Mouse (Mus musculus): Measurements from ENCODE around the gene Gys1. TPM values are rescaled to one million over a fixed set of nuclear protein-coding genes. Genes with fewer than 3 reads are reported as not detected.
"Not testable (repeated sequence)": the region's sequence is repeated elsewhere in the genome, so short reads cannot be mapped to it uniquely, and the experiment has no call there.

Gys1 gene
- polyA plus RNA-seq, 1 experiment from 2014 or later = 34.8 TPM

DNA sequence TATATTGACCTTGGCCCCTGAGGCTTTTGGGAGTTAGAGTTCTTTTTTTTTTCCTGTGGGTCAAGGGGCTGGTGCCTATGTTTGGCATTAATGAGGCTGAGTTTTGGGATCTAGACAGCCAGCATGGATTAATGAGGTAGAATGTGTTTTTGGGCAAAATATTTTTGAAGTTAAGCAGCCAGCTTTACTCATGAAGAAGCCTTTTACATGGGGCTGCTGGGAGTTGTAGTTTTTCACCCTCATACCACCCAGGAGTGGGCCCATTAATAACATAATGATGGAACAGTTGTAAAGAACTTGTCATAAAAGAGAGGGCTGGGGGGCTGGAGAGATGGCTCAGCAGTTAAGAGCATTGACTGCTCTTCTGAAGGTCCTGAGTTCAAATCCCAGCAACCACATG, 11.9 kb downstream of the Gys1 start:
- Histone ChIP-seq H3K4me1 (no peaks in the 10 kb centered on the region; the same call in 1 of the 2 replicates), H3K9me3 (replicated peaks) (no peaks in the 10 kb centered on the region), H3K27me3 (no peaks in the 10 kb centered on the region), H3K27ac (no peak overlapping the region), H3K36me3 (peaks cover 49% of the 10 kb centered on the region), H3K9ac (no peak overlapping the region), H3K4me2 (replicated peaks) (no peak overlapping the region), H3K4me3 (no peak overlapping the region)
- ATAC-seq (ENCODE audit: low FRiP score) = no peak

DNA sequence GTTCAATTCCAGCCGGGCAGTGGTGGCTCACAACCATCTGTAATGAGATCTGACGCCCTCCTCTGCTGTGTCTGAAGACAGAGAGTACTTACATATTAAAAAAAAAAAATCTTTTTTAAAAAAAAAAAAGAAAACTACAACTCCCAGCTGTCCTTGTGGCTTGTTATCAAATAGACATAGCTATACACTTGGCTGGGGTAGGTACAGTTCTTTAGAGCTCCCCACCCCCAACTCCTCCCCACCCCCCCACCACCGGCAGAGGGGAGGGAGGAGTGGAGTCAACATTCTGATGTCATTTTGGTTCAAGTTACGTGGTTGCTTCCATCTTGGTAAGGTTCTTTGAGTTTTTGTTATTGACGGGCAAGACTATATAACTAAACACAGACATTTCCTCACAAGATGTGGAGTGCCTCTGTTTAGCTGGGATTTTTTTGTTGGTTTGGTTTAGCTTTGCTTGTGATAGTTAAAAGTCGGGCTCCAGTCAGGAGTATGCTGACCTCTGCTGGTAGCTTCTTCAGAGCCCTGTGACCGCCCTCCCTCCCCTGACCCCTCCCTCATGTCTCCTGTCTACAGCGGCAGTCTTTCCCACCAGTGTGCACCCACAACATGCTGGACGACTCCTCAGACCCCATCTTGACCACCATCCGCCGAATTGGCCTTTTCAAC, 12.8 kb downstream of the Gys1 start:
- Histone ChIP-seq H3K36me3 (peaks cover 51% of the 10 kb centered on the region), H3K9ac (no peak overlapping the region), H3K4me1 (no peaks in the 10 kb centered on the region; the same call in 1 of the 2 replicates), H3K27me3 (no peaks in the 10 kb centered on the region), H3K4me2 (replicated peaks) (no peak overlapping the region), H3K27ac (no peak overlapping the region), H3K4me3 (no peak overlapping the region), H3K9me3 (replicated peaks) (no peaks in the 10 kb centered on the region)
- no peak for ATAC-seq (ENCODE audit: low FRiP score)
- WGBS = 31% methylated on average over 11 of the region's 11 CpGs

DNA sequence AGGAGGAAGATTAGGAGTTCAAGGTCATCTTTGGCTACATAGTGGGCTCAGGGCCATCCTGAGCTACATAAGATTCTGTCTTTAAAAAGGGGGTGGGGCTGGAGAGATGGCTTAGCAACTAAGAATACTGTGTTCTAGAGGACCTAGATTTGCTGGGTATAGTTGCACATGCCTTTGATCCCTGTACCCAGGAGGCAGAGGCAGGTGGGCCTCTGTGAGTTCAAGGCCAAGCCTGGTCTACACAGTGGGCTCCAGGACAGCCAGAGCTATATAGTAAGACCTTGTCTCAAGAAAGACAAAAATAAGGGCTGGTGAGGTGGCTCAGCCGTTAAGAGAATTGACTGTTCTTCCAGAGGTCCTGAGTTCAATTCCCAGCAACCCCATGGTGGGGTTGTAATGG, 15.3 kb downstream of the Gys1 start:
- WGBS = 85% methylated on average over 1 of the region's 1 CpGs
- no peak overlapping the region for H3K9ac ChIP-seq
- no peak for ATAC-seq (ENCODE audit: low FRiP score)
- no peaks in the 10 kb centered on the region; the same call in 1 of the 2 replicates for H3K4me1 ChIP-seq
- H3K9me3 ChIP-seq (replicated peaks) = no peaks in the 10 kb centered on the region
- no peak overlapping the region for H3K4me2 ChIP-seq (replicated peaks)
- H3K27ac ChIP-seq = no peak overlapping the region
- peaks cover 46% of the 10 kb centered on the region for H3K36me3 ChIP-seq
- no peaks in the 10 kb centered on the region for H3K27me3 ChIP-seq
- no peak overlapping the region for H3K4me3 ChIP-seq

DNA sequence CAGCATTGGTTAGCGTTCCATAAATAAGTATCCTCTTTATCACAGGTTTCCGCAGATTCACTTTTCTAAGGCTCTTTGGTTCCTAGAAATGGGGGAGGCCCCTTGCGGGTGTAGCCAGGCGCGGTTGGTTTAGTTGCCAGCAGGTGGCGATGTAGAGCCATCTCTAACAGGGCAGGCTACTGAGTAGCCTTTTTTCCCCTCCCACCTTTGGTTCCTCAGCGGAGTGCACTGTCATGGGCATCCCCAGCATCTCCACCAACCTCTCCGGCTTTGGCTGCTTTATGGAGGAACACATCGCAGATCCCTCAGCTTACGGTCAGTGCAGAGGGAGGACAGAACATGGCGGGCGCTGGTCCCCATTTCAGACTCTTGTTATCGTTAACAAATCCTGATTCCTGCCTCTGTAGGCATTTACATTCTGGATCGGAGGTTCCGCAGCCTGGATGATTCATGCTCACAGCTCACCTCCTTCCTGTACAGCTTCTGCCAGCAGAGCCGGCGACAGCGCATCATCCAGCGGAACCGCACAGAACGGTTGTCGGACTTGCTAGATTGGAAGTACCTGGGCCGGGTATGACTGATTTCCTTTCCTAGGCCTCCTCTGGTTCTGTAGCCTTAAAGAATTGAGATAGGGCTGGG, 16.8 kb downstream of the Gys1 start:
- WGBS = 55% methylated on average over 23 of the region's 23 CpGs
- H3K36me3 ChIP-seq = peaks cover 56% of the 10 kb centered on the region
- H3K9me3 ChIP-seq (replicated peaks) = no peaks in the 10 kb centered on the region
- no peak overlapping the region for H3K4me2 ChIP-seq (replicated peaks)
- ATAC-seq (ENCODE audit: low FRiP score) = peak; percentile 68
- no peak overlapping the region for H3K27ac ChIP-seq
- H3K9ac ChIP-seq = no peak overlapping the region
- no peaks in the 10 kb centered on the region for H3K27me3 ChIP-seq
- H3K4me1 ChIP-seq = no peaks in the 10 kb centered on the region; the same call in 1 of the 2 replicates
- no peak overlapping the region for H3K4me3 ChIP-seq

DNA sequence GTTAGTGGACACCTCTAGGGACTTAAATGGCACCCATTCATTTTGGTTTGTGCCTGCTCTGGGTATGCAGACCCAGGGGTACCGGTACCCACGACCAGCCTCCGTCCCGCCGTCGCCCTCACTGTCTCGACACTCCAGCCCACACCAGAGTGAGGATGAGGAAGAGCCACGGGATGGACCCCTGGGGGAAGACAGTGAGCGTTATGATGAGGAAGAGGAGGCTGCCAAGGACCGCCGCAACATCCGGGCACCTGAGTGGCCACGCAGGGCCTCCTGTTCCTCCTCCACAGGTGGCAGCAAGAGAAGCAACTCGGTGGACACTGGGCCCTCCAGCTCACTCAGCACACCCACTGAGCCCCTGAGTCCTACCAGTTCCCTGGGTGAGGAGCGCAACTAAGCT, 20.3 kb downstream of the Gys1 start:
- Histone ChIP-seq H3K9me3 (replicated peaks) (no peaks in the 10 kb centered on the region), H3K9ac (no peak overlapping the region), H3K36me3 (peaks cover 58% of the 10 kb centered on the region), H3K27me3 (no peaks in the 10 kb centered on the region), H3K27ac (no peak overlapping the region), H3K4me1 (peaks cover 19% of the 10 kb centered on the region), H3K4me2 (replicated peaks) (no peak overlapping the region), H3K4me3 (no peak overlapping the region)
- WGBS = 86% methylated on average over 15 of the region's 15 CpGs
- ATAC-seq (ENCODE audit: low FRiP score) = no peak

DNA sequence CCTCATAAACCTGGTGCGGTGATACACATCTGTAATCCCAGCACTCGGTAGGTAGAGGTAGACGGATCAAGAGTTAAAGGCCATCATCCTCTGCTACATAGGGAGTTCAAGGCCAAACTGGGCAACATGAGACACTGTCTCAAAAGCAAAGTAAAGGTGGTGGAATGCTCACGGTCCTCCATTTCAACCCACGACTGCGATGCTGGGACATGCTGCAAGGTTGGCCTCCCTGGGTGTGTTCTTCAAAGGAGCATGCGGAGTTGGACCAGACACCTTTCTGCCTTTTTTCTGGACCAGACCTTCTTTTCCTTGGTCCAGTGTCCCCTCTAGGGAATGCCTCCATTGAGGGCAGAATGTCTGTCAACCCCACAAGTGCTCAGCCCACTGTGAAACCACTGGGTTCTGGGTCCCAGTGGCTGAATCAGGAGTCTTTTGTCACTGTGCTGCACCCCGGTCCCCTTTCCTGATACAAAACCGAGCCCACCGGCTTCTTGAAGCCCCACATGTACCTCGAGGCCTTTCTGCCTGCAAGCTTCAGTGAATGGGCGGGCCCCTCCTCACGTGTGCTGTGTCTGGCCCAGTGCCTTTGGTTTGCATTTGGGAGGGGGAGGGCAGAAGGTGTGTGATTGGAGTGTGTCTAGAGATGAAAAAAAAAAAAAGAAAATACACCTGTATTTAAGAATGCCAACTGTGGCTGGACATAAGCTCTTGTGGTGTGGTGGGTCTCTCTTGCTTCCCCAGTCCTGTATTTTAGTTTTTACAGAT, 21.5 kb downstream of the Gys1 start:
- H3K4me3 ChIP-seq = no peak overlapping the region
- H3K9me3 ChIP-seq (replicated peaks) = no peaks in the 10 kb centered on the region
- peaks cover 30% of the 10 kb centered on the region for H3K4me1 ChIP-seq
- no peaks in the 10 kb centered on the region for H3K27me3 ChIP-seq
- 76% methylated on average over 13 of the region's 13 CpGs for WGBS
- no peak overlapping the region for H3K9ac ChIP-seq
- H3K27ac ChIP-seq = 0 out of 2 replicates have a peak overlapping the region, but pooled peaks have one; percentile 2
- H3K36me3 ChIP-seq = peaks cover 54% of the 10 kb centered on the region
- ATAC-seq (ENCODE audit: low FRiP score) = no peak
- H3K4me2 ChIP-seq (replicated peaks) = no peak overlapping the region

DNA sequence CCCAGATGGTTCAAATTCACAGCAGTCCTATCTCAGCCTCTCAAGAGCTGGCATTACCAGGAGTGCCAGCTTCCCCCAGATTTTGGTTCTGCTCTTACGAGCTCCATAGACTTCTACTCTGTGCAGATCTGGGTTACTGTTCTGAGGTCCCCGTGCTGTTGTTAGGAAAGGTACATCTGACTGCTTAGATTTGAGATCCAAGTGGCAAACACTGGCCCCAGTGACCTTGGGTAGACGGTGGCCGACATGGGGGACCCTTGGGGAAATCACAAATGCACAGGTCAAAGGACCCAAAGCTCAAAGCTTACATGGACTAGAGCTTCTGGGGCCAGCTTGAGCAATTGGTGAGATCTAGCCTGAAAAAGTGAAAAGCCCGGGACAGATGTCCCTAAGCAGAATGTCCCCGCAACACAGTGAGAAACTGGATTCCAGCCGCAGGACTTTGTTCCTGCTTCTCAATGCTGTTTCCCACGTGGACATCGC, 22.1 kb downstream of the Gys1 start:
- Histone ChIP-seq H3K4me1 (peaks cover 36% of the 10 kb centered on the region), H3K9me3 (replicated peaks) (no peaks in the 10 kb centered on the region), H3K4me3 (peak overlapping the region; percentile 77), H3K4me2 (replicated peaks) (peak overlapping the region; percentile 85), H3K9ac (peak overlapping the region; percentile 91; the same call in 1 of the 2 replicates), H3K36me3 (peaks cover 58% of the 10 kb centered on the region), H3K27me3 (no peaks in the 10 kb centered on the region), H3K27ac (peak overlapping the region; percentile 6; the same call in 1 of the 2 replicates)
- WGBS = 59% methylated on average over 9 of the region's 9 CpGs
- ATAC-seq (ENCODE audit: low FRiP score) = no peak

DNA sequence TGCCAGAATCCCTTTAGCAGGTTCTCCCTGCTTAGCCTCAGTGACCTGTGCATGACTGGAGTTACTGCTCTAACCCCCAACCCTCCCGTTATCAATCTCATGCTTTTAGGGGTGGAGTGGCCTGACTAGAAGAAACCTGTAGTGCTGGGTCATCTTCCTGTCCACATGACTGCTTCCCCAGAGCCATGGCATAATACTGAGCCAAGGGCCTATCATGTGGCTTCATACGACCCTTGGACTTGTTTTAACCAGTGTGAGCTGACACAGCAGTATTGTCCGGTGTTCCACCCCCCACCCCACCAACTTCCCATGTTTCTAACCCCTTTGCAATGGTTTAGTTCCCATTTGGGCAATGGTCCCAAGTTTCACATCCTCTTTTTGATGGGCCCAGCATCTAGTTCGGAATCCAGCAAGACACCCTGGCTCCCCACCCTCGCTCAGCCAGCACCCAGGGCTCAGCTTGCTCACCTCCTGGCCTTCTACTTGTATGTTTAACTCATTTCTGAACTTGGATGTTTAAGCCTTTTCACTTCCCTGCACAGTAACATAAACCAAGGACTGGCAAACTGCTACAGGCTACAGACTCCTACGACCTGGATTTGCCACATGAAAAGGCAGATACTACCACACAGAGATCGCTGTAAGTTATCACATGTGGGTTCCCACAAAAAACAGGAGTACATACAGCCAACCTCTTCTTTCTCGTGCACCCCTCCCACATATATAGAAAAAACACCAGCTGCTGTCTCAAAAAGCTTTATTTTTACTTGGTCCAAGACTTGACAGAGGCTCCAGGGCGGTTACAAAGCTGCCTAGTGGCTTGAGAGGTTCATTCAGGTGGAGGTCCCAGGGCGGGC, 22.8 kb downstream of the Gys1 start:
- no peaks in the 10 kb centered on the region for H3K27me3 ChIP-seq
- WGBS = 72% methylated on average over 10 of the region's 10 CpGs
- no peaks in the 10 kb centered on the region for H3K9me3 ChIP-seq (replicated peaks)
- peaks cover 41% of the 10 kb centered on the region for H3K4me1 ChIP-seq
- peak overlapping the region; percentile 77 for H3K4me3 ChIP-seq
- peak overlapping the region; percentile 91 for H3K9ac ChIP-seq
- ATAC-seq (ENCODE audit: low FRiP score) = no peak
- peak overlapping the region; percentile 85 for H3K4me2 ChIP-seq (replicated peaks)
- peaks cover 61% of the 10 kb centered on the region for H3K36me3 ChIP-seq
- H3K27ac ChIP-seq = peak overlapping the region; percentile 95

DNA sequence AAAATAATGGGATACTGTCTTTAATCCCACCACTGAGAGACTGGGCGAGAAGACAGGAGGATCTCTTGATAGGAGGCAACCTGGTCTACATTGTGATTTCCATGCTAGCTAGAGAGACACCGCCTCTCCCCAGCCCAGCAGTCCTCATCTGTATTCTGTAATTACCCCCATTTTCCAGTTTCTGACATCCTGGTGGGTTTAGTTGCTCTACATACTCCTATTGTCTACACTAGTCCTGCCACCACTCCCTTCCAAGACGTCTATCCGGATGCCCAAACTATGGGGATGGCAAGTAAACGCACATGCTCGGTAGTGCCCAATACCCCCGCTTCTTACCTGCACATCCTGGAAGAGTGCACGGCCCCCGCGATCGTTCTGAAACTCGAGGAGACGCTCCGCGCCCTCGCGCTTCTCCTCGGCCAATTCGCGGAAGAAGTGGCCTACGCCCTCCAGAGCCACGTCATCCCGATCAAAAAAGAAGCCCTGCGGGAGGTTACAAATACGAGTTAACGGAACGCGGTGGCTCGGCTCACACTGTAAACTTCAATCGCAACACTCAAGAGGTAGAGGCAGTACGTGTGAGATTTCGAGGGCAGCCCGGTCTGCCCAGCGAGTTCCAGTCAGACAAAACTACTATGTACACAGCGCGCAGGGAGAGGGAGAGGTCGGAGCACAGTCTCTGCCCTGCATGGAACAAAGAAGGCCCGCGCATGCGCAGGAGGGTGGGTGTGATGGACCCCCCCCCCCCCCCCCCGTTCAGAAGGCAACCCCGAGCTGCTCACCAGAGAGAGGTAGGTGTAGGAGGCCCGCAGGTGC, 24.3 kb downstream of the Gys1 start:
- H3K9ac ChIP-seq = peak overlapping the region; percentile 91
- H3K4me2 ChIP-seq (replicated peaks) = peak overlapping the region; percentile 85
- H3K4me3 ChIP-seq = peak overlapping the region; percentile 77
- peaks cover 68% of the 10 kb centered on the region for H3K36me3 ChIP-seq
- H3K27me3 ChIP-seq = no peaks in the 10 kb centered on the region
- H3K27ac ChIP-seq = peak overlapping the region; percentile 95
- WGBS = 2% methylated on average over 42 of the region's 43 CpGs
- H3K9me3 ChIP-seq (replicated peaks) = no peaks in the 10 kb centered on the region
- peaks cover 41% of the 10 kb centered on the region for H3K4me1 ChIP-seq
- peak; percentile 80 for ATAC-seq (ENCODE audit: low FRiP score)

DNA sequence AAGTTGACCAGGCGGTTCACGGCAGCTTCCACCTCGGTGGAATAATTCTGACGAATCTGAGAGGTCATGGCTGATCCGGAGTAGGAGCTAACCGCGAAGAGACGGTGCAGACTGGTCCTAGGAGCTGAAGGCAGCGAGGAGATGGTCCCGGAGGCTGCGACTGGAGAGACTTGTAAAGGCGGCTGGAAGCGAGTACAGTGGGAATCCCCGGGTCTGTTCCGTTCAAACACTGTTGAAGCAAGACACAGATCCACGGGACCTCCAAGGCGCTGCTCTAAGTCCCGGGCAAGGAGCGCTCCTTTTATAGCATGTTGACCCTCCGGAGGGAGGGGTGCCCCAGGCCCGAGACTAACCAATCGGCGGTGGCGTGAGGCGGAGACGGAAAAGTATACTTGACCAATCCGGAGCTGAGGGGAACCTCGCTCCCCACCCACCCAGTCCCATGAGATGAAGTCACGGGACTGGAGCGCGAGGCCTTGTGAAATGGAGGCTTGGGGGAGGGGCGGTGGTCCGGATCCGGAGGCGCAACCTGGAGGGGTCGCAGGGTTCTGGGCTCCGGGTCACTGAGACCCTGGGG, 25.0 kb downstream of the Gys1 start, which contains the start of gene Ftl1:
TSS of gene Ftl1 (minus strand) at position 321 of the 577 bp plus-strand sequence.
- H3K36me3 ChIP-seq = peaks cover 66% of the 10 kb centered on the region
- H3K4me3 ChIP-seq = peak within 1 kb of the TSS; percentile 77
- under 1% methylated on average over 30 of the region's 37 CpGs for WGBS
- H3K27ac ChIP-seq = peak within 1 kb of the TSS; percentile 95
- H3K9me3 ChIP-seq (replicated peaks); H3K27me3 ChIP-seq: not testable (repeated sequence)
- H3K4me1 ChIP-seq = peaks cover 41% of the 10 kb centered on the region
- H3K9ac ChIP-seq = peak within 1 kb of the TSS; percentile 91
- ATAC-seq (ENCODE audit: low FRiP score) = peak; percentile 97
- peak within 1 kb of the TSS; percentile 85 for H3K4me2 ChIP-seq (replicated peaks)

DNA sequence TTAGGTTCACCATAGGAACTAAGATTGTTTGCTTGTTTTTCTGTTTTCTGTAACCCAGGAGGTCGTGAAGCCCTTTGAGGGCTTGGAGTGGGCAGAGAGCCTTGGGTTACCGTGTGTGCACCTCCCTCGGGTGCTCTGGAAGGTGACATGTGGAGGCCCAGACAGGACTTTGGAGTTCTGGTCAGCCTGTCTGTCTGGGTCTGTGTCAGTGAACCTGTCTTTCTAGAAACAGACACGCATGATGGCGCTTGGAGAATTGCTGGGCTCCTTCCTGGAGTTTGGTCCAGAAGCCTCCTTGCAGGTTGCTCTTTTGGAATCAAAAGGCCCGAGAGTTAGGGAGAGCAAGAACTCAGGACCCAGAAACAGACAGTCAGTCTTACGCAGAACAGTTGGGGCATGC, 25.7 kb downstream of the Gys1 start:
- Histone ChIP-seq H3K27me3 (no peaks in the 10 kb centered on the region), H3K4me3 (peak overlapping the region; percentile 77), H3K36me3 (peaks cover 66% of the 10 kb centered on the region), H3K4me2 (replicated peaks) (peak overlapping the region; percentile 51), H3K9ac (peak overlapping the region; percentile 91), H3K9me3 (replicated peaks) (no peaks in the 10 kb centered on the region), H3K4me1 (peaks cover 46% of the 10 kb centered on the region), H3K27ac (peak overlapping the region; percentile 95)
- WGBS = 77% methylated on average over 7 of the region's 7 CpGs
- ATAC-seq (ENCODE audit: low FRiP score) = no peak

Measured in hindbrain, embryonic 12.5 days (tissue).